Mouse (Mus musculus) lung, embryonic 14.5 days (tissue): Measurements from ENCODE around the gene Stat4. TPM values are rescaled to one million over a fixed set of nuclear protein-coding genes. Genes with fewer than 3 reads are reported as not detected.

Source experiments
- ATAC-seq: fragments of 200-750 bp; cut with Nextera tagmentation; 2 replicates; pipeline ENCODE4 v1.8.0; 2017; ENCODE audit warnings: mild to moderate bottlenecking, moderate TSS enrichment, moderate library complexity; ENCODE audit not compliant: insufficient read depth
- DNase-seq: peaks from one replicate; pipeline ENCODE4 v3.0.0-alpha.2; 2015
- H3K27ac ChIP-seq: fragments of 300-500 bp; sonication (generic); 2 replicates; pipeline ENCODE4 v1.5.1; 2014; ENCODE audit warnings: low read depth, mild to moderate bottlenecking, moderate library complexity
- H3K27me3 ChIP-seq: fragments of 300-500 bp; sonication (generic); 2 replicates; pipeline ENCODE4 v1.6.1; 2014; ENCODE audit warnings: low read length, control low read depth; ENCODE audit not compliant: insufficient read depth
- H3K36me3 ChIP-seq: fragments of 300-500 bp; sonication (generic); 2 replicates; pipeline ENCODE4 v1.6.1; 2014; ENCODE audit warnings: control low read depth; ENCODE audit not compliant: insufficient read depth
- H3K4me1 ChIP-seq: fragments of 300-500 bp; sonication (generic); 2 replicates; pipeline ENCODE4 v1.6.1; 2014; ENCODE audit warnings: antibody characterized with exemption, control low read depth; ENCODE audit not compliant: insufficient read depth
- H3K4me2 ChIP-seq: fragments of 300-500 bp; sonication (generic); 2 replicates; pipeline ENCODE4 v1.6.1; 2014; ENCODE audit warnings: mild to moderate bottlenecking
- H3K4me3 ChIP-seq: fragments of 300-500 bp; sonication (generic); 2 replicates; pipeline ENCODE4 v1.5.1; 2014; ENCODE audit warnings: low read depth, low read length
- H3K9ac ChIP-seq: fragments of 300-500 bp; sonication (generic); 2 replicates; pipeline ENCODE4 v1.6.1; 2014
- H3K9me3 ChIP-seq: fragments of 300-500 bp; sonication (generic); 2 replicates; pipeline ENCODE4 v1.6.1; 2016; ENCODE audit warnings: low read depth, low read length, control low read depth
- CTCF ChIP-seq: IDR thresholded peaks from 2 replicates; pipeline ENCODE4 v1.5.1; 2016; ENCODE audit warnings: antibody characterized with exemption, low read depth
- WGBS: fragments of 180-500 bp; shearing (Covaris S2); extraction: QIAGEN DNeasy Blood & Tissue Kit; methylation state at CpG from one replicate; pipeline ENCODE4 v1.1.7; 2014; 5-methylcytosine and 5-hydroxymethylcytosine counted together
- polyA plus RNA-seq: library from polyadenylated mRNA; unstranded; fragments of >200 nt; fragmentation: Nextera tagmentation; extraction: Ambion mirVana; gene quantifications from 2 replicates; pipeline ENCODE4 v1.2.1, GENCODE M21; 2014

Gene Stat4
- polyA plus RNA-seq, 1 experiment from 2014 or later = 4.0 TPM

DNA sequence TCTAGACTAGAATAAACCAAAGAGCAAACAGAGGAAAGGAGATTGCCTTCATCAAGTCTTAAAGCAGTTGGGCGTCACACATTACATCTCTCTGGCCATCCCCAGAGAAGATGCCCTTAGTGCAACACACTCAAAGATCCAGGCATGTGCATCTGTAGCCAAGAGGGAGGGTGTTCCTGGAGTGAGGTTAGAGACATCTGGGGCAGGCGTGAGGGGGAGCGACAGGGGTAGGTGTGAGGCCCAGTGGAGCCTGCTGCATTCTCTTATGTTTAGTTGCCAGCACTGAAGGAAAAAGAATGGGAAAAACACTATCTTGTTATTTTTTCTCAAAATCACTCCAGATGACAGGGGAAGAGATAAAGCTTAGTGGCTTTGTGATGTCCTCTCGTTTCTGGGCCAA is 156.2 kb downstream of the Stat4 start:
- Histone ChIP-seq H3K4me2 (no peak overlapping the region), H3K4me3 (no peak overlapping the region), H3K27ac (no peak overlapping the region), H3K36me3 (peaks cover 13% of the 10 kb centered on the region), H3K27me3 (no peaks in the 10 kb centered on the region), H3K4me1 (no peaks in the 10 kb centered on the region), H3K9ac (no peak overlapping the region), H3K9me3 (no peaks in the 10 kb centered on the region)
- WGBS = 63% methylated on average over 4 of the region's 4 CpGs
- no peak for ATAC-seq
- DNase-seq = no peak
- no peak for TF ChIP-seq CTCF

DNA sequence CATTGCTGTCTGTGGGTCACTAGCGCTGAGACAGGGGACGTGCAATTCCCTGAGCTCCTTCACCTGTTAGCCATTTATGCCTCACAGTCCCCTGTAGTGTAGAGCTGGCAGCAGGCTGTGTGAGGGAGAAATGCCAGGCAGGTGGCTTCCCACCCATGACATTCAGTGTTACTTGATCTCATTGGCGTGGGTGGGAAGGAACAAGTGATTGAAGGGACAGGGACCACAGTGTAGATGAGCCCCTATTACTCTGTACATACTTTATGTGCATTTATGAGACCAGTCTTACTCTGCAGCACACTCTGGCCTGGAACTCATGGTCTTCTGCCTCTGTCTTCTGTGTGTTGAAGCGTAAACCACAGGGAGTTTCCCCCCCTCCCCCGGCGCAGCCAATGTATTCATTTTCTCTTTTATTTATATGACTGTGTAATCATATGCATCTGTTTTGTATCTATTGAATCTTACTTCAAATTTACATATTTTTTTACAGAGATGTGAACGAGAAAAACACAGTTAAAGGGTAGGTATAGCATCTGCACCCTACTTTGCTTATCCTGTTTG is 156.7 kb downstream of the Stat4 start:
- H3K9ac ChIP-seq = no peak overlapping the region
- no peaks in the 10 kb centered on the region for H3K4me1 ChIP-seq
- H3K36me3 ChIP-seq = peaks cover 13% of the 10 kb centered on the region
- no peak overlapping the region for H3K4me3 ChIP-seq
- no peak for TF ChIP-seq CTCF
- H3K9me3 ChIP-seq = no peaks in the 10 kb centered on the region
- no peak for DNase-seq
- 82% methylated on average over 7 of the region's 7 CpGs for WGBS
- no peaks in the 10 kb centered on the region for H3K27me3 ChIP-seq
- H3K4me2 ChIP-seq = no peak overlapping the region
- ATAC-seq = no peak
- no peak overlapping the region for H3K27ac ChIP-seq

DNA sequence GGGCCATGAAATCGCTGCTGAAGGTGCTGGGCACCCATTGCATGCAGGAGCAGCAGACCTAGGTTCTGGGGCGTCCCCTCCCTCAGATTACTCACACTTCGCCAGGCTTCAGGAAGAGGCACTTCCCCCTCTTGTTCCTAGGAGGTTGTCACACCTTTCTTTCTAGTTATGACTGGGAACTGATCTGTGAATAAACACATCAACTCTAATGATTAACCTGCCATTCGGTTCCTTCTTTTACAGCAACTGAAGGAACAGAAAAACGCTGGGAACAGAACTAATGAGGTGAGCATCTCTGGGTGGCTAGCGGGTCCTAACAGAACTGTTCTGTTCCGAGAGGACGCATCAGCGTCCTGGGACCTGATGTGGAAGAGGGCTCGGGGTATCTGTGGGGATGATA is 158.0 kb downstream of the Stat4 start:
- Histone ChIP-seq H3K27me3 (no peaks in the 10 kb centered on the region), H3K36me3 (peaks cover 4% of the 10 kb centered on the region; the same call in 1 of the 2 replicates), H3K4me3 (no peak overlapping the region), H3K9ac (no peak overlapping the region), H3K27ac (no peak overlapping the region), H3K4me2 (no peak overlapping the region), H3K4me1 (no peaks in the 10 kb centered on the region), H3K9me3 (no peaks in the 10 kb centered on the region)
- 69% methylated on average over 10 of the region's 10 CpGs for WGBS
- DNase-seq = no peak
- TF ChIP-seq CTCF = no peak
- no peak for ATAC-seq

DNA sequence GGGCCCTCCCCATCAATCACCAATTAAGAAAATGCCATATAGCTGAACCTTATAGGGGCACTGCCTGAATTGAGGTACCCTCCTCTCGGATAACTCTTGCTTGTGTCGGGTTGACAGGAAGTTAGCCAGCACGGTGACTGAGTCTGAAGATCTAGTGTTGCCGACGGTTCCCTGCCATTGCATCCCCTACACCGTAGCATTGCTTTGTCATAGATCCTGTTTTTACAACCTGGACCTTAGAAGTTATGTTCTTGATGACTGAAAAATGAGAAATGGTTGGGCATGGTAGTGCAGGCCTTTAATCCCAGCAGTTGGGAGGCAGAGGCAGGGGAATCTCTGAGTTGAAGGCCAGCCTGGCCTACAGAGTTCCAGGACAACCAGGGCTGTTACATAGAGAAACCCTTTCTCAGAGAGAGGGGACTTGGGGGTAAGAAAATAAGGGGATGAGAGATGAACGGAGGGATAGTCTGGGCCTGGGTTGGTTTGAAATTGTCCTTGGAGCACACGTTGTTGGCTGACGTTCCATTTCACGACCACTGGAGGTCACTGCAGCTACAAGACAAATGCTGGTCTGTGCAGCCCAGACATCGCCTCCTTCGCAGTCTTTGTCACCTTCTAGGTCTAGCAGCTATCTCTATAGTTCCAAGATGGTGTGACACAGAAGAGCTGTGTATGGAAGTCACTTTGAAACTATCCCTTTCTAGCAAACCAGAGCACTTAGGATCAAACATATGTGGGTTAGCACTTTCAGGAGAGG is 159.4 kb downstream of the Stat4 start:
- 51% methylated on average over 12 of the region's 12 CpGs for WGBS
- Histone ChIP-seq H3K4me2 (no peak overlapping the region), H3K4me3 (no peak overlapping the region), H3K27me3 (no peaks in the 10 kb centered on the region), H3K9ac (no peak overlapping the region), H3K4me1 (no peaks in the 10 kb centered on the region), H3K9me3 (no peaks in the 10 kb centered on the region), H3K36me3 (peaks cover 3% of the 10 kb centered on the region; the same call in 1 of the 2 replicates), H3K27ac (no peak overlapping the region)
- ATAC-seq (peak; percentile 79; the same call in 1 of the 2 replicates), DNase-seq (peak; percentile 89)
- peak; percentile 83 for TF ChIP-seq CTCF

DNA sequence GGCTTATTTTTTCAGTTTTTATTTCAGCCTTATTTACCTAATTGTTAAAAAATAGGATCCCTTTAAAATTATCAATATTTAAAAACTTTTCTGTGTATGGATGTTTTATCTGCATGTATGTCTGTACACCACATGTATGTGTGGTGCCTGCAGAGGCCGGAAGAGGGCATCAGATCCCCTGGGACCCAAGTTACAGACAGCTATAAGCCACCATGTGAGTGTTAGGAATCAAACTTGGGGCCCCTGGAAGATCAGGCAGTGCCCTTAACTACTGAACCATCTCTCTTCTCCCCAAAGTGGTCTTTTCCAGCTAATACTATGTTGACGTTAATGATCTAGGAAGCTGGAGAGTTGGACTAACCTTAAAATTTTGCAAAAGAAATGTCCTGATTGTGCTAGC is 160.5 kb downstream of the Stat4 start:
- Histone ChIP-seq H3K4me2 (no peak overlapping the region), H3K4me1 (no peaks in the 10 kb centered on the region), H3K9ac (no peak overlapping the region), H3K9me3 (no peaks in the 10 kb centered on the region), H3K4me3 (no peak overlapping the region), H3K36me3 (peaks cover 6% of the 10 kb centered on the region; the same call in 1 of the 2 replicates), H3K27me3 (no peaks in the 10 kb centered on the region), H3K27ac (no peak overlapping the region)
- no peak for ATAC-seq
- 83% methylated on average over 2 of the region's 2 CpGs for WGBS
- TF ChIP-seq CTCF = no peak
- no peak for DNase-seq

DNA sequence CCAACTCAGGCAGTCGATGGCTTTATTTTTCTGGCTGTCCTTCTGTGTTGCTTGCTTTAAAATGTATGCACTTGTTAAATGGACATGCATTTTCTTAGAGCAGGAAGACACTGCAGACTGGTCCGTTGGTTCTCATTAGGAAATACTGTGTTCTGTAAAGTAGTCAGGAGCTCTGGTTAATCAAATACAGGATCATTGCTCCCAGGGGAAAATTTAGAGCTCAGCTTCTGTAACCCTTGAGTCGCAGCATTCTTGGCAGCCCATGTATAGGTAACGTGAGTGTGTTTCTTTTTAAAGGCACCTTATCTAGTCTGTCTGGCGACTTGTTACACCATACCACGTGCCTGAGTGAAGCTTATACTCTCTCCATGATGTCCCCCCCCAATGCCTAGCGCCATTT is 161.2 kb downstream of the Stat4 start:
- H3K4me2 ChIP-seq = no peak overlapping the region
- H3K4me3 ChIP-seq = no peak overlapping the region
- no peak overlapping the region for H3K9ac ChIP-seq
- WGBS = 61% methylated on average over 7 of the region's 7 CpGs
- ATAC-seq (no peak), DNase-seq (no peak)
- H3K27me3 ChIP-seq = no peaks in the 10 kb centered on the region
- H3K9me3 ChIP-seq = no peaks in the 10 kb centered on the region
- TF ChIP-seq CTCF = no peak
- H3K36me3 ChIP-seq = peaks cover 6% of the 10 kb centered on the region; the same call in 1 of the 2 replicates
- no peaks in the 10 kb centered on the region for H3K4me1 ChIP-seq
- no peak overlapping the region for H3K27ac ChIP-seq

DNA sequence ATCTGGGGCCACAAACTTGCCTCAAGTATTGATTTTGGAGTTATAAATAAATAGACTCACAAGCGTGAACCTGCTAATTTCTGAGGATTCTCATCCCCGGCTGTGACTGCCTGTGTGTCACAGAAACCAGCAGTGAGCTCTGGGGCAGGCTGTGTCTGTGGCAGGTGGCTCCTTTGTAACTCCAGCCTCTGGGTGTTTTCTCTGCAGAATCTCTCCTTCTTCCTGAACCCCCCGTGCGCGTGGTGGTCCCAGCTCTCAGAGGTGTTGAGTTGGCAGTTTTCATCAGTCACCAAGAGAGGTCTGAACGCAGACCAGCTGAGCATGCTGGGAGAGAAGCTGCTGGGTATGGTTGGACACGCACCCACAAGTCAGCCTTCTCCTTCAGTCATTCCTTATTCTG is 161.7 kb downstream of the Stat4 start:
- 62% methylated on average over 7 of the region's 7 CpGs for WGBS
- no peak for ATAC-seq
- H3K4me2 ChIP-seq = no peak overlapping the region
- peaks cover 6% of the 10 kb centered on the region; the same call in 1 of the 2 replicates for H3K36me3 ChIP-seq
- no peaks in the 10 kb centered on the region for H3K4me1 ChIP-seq
- DNase-seq = no peak
- H3K4me3 ChIP-seq = no peak overlapping the region
- no peaks in the 10 kb centered on the region for H3K27me3 ChIP-seq
- H3K27ac ChIP-seq = no peak overlapping the region
- no peaks in the 10 kb centered on the region for H3K9me3 ChIP-seq
- no peak for TF ChIP-seq CTCF
- no peak overlapping the region for H3K9ac ChIP-seq
